Mouse (Mus musculus): ENCODE results near the gene Zfp3. TPM values are rescaled to one million over a fixed set of nuclear protein-coding genes. Genes with fewer than 3 reads are reported as not detected.
"Not testable (repeated sequence)": the region's sequence is repeated elsewhere in the genome, so short reads cannot be mapped to it uniquely, and the experiment has no call there.

Zfp3 gene
- polyA plus RNA-seq, 1 experiment from 2014 or later: 15.8 TPM

- no peaks in the 10 kb centered on the region for H3K27me3 ChIP-seq
- 31% methylated on average over 3 of the region's 3 CpGs for WGBS
- H3K27ac ChIP-seq (replicated peaks): peak overlapping the region; percentile 86
- H3K4me1 ChIP-seq (replicated peaks): peaks cover 23% of the 10 kb centered on the region
- peak; percentile 46; the same call in 1 of the 2 replicates for ATAC-seq (ENCODE audit: low FRiP score, low read depth)
- H3K36me3 ChIP-seq: peaks cover 5% of the 10 kb centered on the region; the same call in 1 of the 2 replicates
- H3K4me2 ChIP-seq: peak overlapping the region; percentile 74
- peak overlapping the region; percentile 76 for H3K9ac ChIP-seq
- H3K4me3 ChIP-seq: peak overlapping the region; percentile 80
- no peaks in the 10 kb centered on the region for H3K9me3 ChIP-seq
These were observed 450 bp upstream of the Zfp3 start for GRCm38 (mm10) chr11:70763582-70763935.

- H3K4me2 ChIP-seq: no peak overlapping the region
- H3K9me3 ChIP-seq: no peaks in the 10 kb centered on the region
- peaks cover 23% of the 10 kb centered on the region for H3K4me1 ChIP-seq (replicated peaks)
- no peak overlapping the region for H3K27ac ChIP-seq (replicated peaks)
- no peaks in the 10 kb centered on the region for H3K27me3 ChIP-seq
- H3K9ac ChIP-seq: no peak overlapping the region
- 87% methylated on average over 16 of the region's 16 CpGs for WGBS
- no peak overlapping the region for H3K4me3 ChIP-seq
- no peak for ATAC-seq (ENCODE audit: low FRiP score, low read depth)
- H3K36me3 ChIP-seq: peaks cover 6% of the 10 kb centered on the region; the same call in 1 of the 2 replicates
These were observed 1.9 kb downstream of the Zfp3 start for GRCm38 (mm10) chr11:70765776-70766445.

- Histone ChIP-seq H3K9ac (no peak overlapping the region), H3K4me1 (replicated peaks) (peaks cover 4% of the 10 kb centered on the region), H3K4me3 (no peak overlapping the region), H3K27me3 (no peaks in the 10 kb centered on the region), H3K9me3 (no peaks in the 10 kb centered on the region), H3K4me2 (no peak overlapping the region), H3K27ac (replicated peaks) (no peak overlapping the region), H3K36me3 (peaks cover 28% of the 10 kb centered on the region)
- ATAC-seq (ENCODE audit: low FRiP score, low read depth): no peak
- 96% methylated on average over 3 of the region's 3 CpGs for WGBS
These were observed 6.8 kb downstream of the Zfp3 start for GRCm38 (mm10) chr11:70770804-70771203.

DNA sequence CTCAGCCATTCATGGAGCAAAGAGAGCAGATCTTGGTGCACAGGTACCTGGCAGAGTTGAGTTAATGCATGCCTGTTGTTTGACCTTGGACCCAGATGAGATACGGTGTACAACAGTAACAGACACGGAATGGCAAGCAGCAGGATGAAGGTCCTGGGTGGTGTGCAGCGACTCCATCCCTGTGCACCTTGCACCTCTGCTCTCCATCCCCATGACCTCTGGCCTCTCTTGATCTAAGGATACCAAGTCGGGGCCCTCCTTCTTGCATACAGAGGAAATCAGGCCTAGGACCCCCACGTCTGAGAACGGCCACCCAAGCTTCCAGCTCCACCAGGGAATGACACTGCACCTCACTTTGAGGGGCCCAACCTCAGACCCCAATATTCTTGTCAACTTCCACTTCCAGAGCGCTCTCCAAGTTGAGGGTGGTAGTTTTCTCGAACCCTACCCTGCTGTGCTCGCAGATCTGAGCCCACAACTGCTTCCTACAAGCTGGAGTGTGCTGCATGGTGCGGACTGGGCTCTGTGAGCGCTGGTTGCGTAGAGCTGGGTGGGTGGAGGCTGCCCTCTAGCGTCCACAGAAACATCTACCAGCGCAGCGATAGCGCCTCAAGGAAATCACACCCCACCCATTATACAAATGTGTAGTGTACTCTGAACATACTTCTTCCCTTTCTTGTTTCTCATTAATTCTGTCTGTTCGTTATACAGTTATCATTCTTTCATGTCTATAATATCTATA is 13.0 kb downstream of the Zfp3 start:
- H3K4me2 ChIP-seq: no peak overlapping the region
- H3K9me3 ChIP-seq: no peaks in the 10 kb centered on the region
- H3K27ac ChIP-seq (replicated peaks): no peak overlapping the region
- peak; percentile 79 for ATAC-seq (ENCODE audit: low FRiP score, low read depth)
- no peaks in the 10 kb centered on the region for H3K27me3 ChIP-seq
- no peak overlapping the region for H3K4me3 ChIP-seq
- H3K4me1 ChIP-seq (replicated peaks): peaks cover 3% of the 10 kb centered on the region; the same call in 1 of the 2 replicates
- no peak overlapping the region for H3K9ac ChIP-seq
- WGBS: 27% methylated on average over 17 of the region's 17 CpGs
- H3K36me3 ChIP-seq: peaks cover 11% of the 10 kb centered on the region

DNA sequence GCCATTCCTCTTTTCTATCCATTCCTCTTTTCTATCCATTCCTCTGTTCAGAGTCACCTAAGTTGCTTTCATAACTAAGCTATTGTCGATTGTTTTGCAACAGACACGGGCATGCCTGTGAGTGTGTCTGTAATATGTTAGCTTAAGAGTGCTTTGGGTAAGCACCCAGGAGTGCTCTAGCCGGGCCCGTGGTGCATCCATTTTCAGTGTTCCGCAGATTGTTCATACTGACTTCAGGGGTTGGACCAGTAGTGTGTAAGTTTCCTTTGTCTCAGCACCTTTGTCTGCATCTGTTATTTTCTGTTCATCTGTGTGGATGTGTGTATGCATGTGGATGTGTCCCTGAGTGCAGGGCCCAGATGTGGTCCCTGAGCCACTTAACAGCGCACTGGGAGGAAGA is 13.6 kb downstream of the Zfp3 start:
- ATAC-seq (ENCODE audit: low FRiP score, low read depth): no peak

DNA sequence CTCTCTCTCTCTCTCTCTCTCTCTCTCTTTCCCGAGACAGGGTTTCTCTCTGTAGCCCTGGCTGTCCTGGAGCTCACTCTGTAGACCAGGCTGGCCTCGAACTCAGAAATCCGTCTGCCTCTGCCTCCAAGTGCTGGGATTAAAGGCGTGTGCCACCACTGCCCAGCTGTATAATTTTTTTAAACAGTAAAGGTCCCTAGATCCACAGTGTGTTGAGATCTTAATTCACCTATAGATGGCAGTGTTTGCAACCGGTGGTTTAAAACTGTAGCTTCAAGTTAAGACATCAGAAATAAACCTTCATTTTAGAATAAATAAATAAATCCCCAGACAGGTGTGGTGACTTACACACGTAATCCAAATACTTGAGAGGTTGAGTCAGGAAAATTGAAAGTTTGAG is 14.0 kb downstream of the Zfp3 start:
- 32% methylated on average over 6 of the region's 6 CpGs for WGBS
- not testable (repeated sequence) for H3K27me3 ChIP-seq; H3K27ac ChIP-seq (replicated peaks); H3K9me3 ChIP-seq; H3K36me3 ChIP-seq; H3K4me3 ChIP-seq; ATAC-seq (ENCODE audit: low FRiP score, low read depth); H3K4me1 ChIP-seq (replicated peaks); H3K9ac ChIP-seq; H3K4me2 ChIP-seq

More for the DNA sequence above, 13.6 kb downstream of the Zfp3 start:
- Histone ChIP-seq H3K36me3 (0 out of 2 replicates have a peak, but pooled peaks cover 5% of the 10 kb centered on the region), H3K9me3 (no peaks in the 10 kb centered on the region), H3K27me3 (no peaks in the 10 kb centered on the region), H3K4me2 (no peak overlapping the region), H3K27ac (replicated peaks) (no peak overlapping the region), H3K4me3 (no peak overlapping the region), H3K9ac (no peak overlapping the region), H3K4me1 (replicated peaks) (peaks cover 3% of the 10 kb centered on the region; the same call in 1 of the 2 replicates)
- 74% methylated on average over 6 of the region's 6 CpGs for WGBS

DNA sequence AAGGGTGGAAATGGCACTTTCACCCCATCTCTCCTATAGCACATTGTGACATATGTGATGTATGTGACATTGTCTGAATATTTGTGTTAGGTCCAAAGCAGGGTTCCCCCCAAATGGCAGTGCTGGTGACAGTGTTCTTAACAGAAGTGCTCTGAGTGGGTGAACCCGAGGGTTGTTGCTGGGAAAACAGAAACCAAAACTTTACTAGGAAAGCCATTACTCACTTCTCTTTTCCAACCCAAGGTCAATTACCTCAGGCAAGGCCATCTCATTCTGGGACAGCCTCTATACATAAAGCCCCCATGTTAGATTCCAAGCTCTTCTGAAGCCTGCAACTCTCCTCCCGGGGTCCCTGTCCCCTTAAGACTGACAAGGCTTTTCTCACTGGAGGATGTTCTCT is 21.9 kb downstream of the Zfp3 start:
- Histone ChIP-seq H3K4me2 (no peak overlapping the region), H3K27ac (replicated peaks) (no peak overlapping the region), H3K9ac (no peak overlapping the region), H3K4me3 (no peak overlapping the region), H3K4me1 (replicated peaks) (no peaks in the 10 kb centered on the region), H3K36me3 (no peaks in the 10 kb centered on the region), H3K27me3 (no peaks in the 10 kb centered on the region), H3K9me3 (no peaks in the 10 kb centered on the region)
- ATAC-seq (ENCODE audit: low FRiP score, low read depth): no peak
- 64% methylated on average over 2 of the region's 2 CpGs for WGBS

DNA sequence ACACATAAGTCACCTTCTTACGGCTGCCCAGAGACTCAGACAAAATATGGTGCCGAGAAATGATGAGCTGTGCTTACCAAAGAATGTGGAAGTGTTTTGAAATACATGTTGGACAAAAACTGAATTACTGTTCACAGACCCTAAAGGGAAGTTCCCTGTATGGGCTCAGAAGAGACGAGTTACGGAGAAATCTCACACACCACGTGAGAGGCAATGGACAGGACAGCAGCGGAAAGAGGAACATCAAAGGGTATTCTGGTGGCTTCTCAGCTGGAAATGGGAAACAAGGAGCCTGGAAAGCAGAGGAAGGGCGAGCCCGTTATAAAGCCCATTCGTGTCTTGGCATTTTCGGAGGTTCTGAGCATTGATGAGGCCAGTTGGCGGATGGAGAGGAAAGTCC is 23.0 kb downstream of the Zfp3 start:
- no peak overlapping the region for H3K4me3 ChIP-seq
- no peak overlapping the region for H3K4me2 ChIP-seq
- no peaks in the 10 kb centered on the region for H3K9me3 ChIP-seq
- no peak overlapping the region for H3K9ac ChIP-seq
- H3K27me3 ChIP-seq: no peaks in the 10 kb centered on the region
- no peaks in the 10 kb centered on the region for H3K36me3 ChIP-seq
- no peak overlapping the region for H3K27ac ChIP-seq (replicated peaks)
- ATAC-seq (ENCODE audit: low FRiP score, low read depth): no peak
- no peaks in the 10 kb centered on the region for H3K4me1 ChIP-seq (replicated peaks)
- WGBS: 75% methylated on average over 11 of the region's 11 CpGs

DNA sequence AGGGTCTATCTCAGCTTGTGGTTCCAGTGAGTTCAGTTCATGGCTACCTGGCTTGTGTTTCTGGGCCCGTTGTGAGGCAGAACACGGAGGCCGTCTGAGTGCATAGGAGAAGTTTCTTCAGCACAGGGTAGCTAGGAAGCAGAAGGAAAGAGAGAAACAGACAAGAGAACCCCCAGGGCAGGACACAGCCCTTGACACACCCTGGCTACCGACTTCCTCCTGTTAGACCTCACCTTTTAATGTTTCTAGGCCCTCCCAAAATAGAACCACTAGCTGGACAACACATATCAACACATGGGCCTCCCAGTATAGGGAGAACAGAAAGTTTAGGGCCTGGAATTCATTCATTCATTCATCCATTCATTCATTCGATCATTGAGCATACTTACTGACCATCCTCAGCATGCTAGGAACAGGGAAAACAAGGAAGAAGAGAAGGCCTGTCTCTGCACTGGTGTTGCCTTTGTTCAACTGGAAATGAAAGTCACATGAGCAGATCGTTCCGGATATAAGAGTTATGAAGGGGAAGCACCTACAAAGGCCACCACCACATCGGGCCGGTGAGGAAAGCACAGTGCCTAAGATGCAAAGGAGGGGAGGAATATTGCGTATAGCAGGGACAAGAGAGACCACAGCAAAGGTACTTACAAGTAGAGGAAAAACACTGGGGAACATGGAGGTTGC is 25.1 kb downstream of the Zfp3 start:
- 85% methylated on average over 10 of the region's 10 CpGs for WGBS
- H3K27me3 ChIP-seq: no peaks in the 10 kb centered on the region
- H3K36me3 ChIP-seq: no peaks in the 10 kb centered on the region
- H3K9me3 ChIP-seq: no peaks in the 10 kb centered on the region
- no peak overlapping the region for H3K27ac ChIP-seq (replicated peaks)
- ATAC-seq (ENCODE audit: low FRiP score, low read depth): no peak
- no peak overlapping the region for H3K4me2 ChIP-seq
- no peaks in the 10 kb centered on the region for H3K4me1 ChIP-seq (replicated peaks)
- no peak overlapping the region for H3K4me3 ChIP-seq
- no peak overlapping the region for H3K9ac ChIP-seq

DNA sequence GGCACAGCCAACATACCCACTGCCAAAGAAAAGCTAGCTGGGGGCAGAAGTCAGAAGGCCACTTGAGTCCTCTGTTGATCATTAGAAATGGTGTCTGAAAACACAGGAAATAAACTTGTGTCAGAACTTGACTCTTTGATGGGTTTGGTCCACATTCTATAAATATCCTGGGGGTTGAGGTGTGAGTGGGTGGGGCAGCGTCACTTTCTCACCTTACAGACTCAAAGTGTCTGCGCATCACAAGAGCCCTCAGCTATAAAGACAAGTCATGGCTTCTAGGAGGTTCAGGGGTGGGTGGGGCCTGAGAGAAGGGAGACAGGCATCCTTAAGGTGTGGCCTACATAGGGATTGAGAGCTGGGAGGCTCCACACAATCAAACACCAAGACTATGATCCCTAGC is 26.4 kb downstream of the Zfp3 start:
- ATAC-seq (ENCODE audit: low FRiP score, low read depth): no peak
- H3K9me3 ChIP-seq: no peaks in the 10 kb centered on the region
- H3K4me1 ChIP-seq (replicated peaks): no peaks in the 10 kb centered on the region
- 85% methylated on average over 2 of the region's 2 CpGs for WGBS
- H3K36me3 ChIP-seq: no peaks in the 10 kb centered on the region
- no peaks in the 10 kb centered on the region for H3K27me3 ChIP-seq
- H3K4me3 ChIP-seq: no peak overlapping the region
- H3K4me2 ChIP-seq: no peak overlapping the region
- no peak overlapping the region for H3K9ac ChIP-seq
- no peak overlapping the region for H3K27ac ChIP-seq (replicated peaks)

DNA sequence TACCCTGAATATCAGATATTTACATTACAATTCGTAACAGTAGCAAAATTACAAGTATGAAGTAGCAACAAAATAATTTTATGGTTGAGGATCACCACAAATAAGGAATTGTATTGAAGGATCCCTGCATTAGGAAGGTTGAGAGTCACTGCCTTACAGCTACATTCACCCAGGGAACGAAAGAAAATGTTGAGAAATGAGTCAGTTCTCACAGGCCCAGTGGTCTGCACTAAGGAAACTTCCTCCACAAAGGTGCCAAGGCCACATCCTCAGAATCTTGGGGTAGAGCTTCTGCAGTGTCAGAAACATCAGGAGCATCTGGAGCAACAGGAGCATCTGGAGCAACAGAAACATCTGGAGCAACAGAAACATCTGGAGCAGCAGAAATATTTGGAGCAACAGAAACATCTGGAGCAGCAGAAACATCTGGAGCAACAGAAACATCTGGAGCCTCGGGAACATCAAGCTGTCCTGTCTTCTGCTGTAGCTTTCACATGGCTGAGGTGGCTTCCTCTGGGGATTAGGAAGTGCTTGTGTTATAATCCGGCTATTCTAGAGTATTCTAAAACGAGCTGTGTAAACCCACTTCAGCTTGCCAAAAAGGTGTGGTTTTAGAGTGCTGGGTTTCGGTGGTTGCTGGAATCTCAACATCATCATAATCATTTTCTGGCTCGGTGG is 27.0 kb downstream of the Zfp3 start:
- Histone ChIP-seq H3K9me3 (no peaks in the 10 kb centered on the region), H3K4me1 (replicated peaks) (no peaks in the 10 kb centered on the region), H3K4me3 (no peak overlapping the region), H3K4me2 (no peak overlapping the region), H3K27ac (replicated peaks) (no peak overlapping the region), H3K27me3 (no peaks in the 10 kb centered on the region), H3K36me3 (no peaks in the 10 kb centered on the region), H3K9ac (no peak overlapping the region)
- ATAC-seq (ENCODE audit: low FRiP score, low read depth): no peak
- 77% methylated on average over 7 of the region's 7 CpGs for WGBS

- Histone ChIP-seq H3K36me3 (no peaks in the 10 kb centered on the region), H3K4me3 (no peak overlapping the region), H3K9ac (no peak overlapping the region), H3K4me2 (no peak overlapping the region), H3K27ac (replicated peaks) (no peak overlapping the region), H3K4me1 (replicated peaks) (no peaks in the 10 kb centered on the region), H3K27me3 (no peaks in the 10 kb centered on the region), H3K9me3 (no peaks in the 10 kb centered on the region)
- 92% methylated on average over 5 of the region's 5 CpGs for WGBS
- no peak for ATAC-seq (ENCODE audit: low FRiP score, low read depth)
These were observed 27.7 kb downstream of the Zfp3 start for GRCm38 (mm10) chr11:70791676-70792075.
